Mouse (Mus musculus): Measurements from ENCODE around the gene Camk1g.

- TF ChIP-seq POLR2A (IDR thresholded peaks at IDR 0.05; ENCODE audit: control insufficient read depth, extremely low read depth, insufficient read depth, low read length, poor library complexity): no peak
- TF ChIP-seq CTCF (IDR thresholded peaks at IDR 0.05; ENCODE audit: borderline replicate concordance, control insufficient read depth, extremely low read depth, insufficient read depth, low read length, poor library complexity): no peak
These were observed 36.3 kb downstream of the Camk1g start for GRCm38 (mm10) chr1:193333776-193334175.
